Mouse (Mus musculus) heart, adult 8-10 months (tissue): ENCODE results near the gene Defa21. TPM values are rescaled to one million over a fixed set of nuclear protein-coding genes. Genes with fewer than 3 reads are reported as not detected.
"Not testable (repeated sequence)": the region's sequence is repeated elsewhere in the genome, so short reads cannot be mapped to it uniquely, and the experiment has no call there.

Experiments used
- DNase-seq: peaks from one replicate; pipeline ENCODE4 v3.0.0; 2022; ENCODE audit warnings: low spot score
- total RNA-seq, 4 experiments: library from RNA; stranded (reverse); gene quantifications; 2 replicates each; pipeline ENCODE4 v1.2.4; 2022

Gene Defa21
- not detected for total RNA-seq

DNA sequence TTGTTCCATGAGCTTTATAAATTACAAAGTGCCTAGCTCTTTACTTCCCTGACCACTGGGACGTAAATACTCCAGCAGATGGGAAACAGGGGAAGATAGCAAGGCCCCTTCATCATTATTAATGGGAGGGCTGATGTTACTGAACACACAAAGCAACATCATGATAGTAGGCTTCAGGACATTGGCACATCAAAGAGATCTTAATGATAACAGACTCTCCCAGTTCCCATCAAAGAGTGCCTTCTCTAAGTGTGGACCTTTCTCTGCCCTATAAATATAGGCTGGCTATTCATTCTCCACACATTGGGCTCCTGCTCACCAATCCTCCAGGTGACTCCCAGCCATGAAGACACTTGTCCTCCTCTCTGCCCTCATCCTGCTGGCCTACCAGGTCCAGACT, at the start of gene Defa21:
TSS of gene Defa21 (plus strand) at position 301 of the 400 bp plus-strand sequence.
- not testable (repeated sequence) for DNase-seq

DNA sequence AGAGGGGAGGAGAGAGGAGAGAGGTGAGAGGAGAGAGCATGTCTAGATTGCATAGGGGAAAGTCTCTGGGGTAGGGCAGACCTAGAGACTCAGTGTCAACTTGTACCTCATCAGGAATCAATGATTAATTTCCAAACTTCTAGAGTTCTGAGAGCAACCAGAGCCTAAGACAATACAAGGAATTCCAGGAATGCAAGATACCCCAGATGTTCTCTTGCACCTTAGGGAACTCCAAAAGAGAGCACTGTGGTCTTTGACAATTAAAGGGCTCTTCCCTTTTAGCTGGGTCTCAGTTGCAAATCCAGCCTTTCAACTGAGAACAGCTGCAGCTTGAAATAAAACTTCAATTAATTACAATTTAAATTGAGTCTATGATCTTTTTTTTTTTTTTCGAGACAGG, 45.5 kb upstream of the Defa21 start:
- DNase-seq, result no peak

DNA sequence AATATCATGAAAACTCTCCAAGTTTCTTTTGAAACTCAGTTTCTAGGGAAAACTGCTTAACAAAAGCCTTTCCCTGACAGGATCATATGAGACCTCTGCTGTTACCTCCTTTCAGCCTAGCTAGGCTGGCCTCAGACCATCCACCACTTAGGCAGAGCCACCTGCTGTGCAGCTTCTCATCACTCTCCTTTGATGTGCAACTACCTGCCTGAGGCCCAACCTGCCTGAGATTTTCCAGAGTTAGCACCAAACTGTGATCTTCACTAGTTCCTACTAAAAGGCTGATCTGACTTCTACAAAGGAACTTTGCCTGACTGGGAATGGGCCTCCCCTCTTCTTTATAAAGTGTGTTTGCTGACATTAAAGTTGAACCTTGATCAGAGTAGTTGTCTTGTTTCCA, 31.3 kb upstream of the Defa21 start:
- DNase-seq, result not testable (repeated sequence)

DNA sequence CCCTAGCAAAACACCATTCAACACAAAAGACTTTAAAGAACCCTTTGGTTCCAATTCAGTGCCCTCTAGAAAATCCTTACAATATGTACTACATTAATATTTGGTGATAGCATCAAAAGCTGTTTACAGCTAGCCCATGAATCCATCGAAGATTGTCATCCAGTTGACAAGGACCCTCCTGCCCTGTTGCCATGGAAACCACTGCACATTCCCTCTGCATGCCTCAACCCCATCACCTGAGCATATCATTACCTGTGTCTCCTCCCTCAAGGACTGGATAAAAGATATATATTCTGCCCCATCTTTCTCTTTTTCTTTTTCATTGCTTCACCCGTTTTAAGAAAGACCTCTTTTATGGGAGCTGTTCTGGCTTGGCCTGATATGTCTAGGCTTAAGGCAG, 28.6 kb upstream of the Defa21 start:
- no peak for DNase-seq

DNA sequence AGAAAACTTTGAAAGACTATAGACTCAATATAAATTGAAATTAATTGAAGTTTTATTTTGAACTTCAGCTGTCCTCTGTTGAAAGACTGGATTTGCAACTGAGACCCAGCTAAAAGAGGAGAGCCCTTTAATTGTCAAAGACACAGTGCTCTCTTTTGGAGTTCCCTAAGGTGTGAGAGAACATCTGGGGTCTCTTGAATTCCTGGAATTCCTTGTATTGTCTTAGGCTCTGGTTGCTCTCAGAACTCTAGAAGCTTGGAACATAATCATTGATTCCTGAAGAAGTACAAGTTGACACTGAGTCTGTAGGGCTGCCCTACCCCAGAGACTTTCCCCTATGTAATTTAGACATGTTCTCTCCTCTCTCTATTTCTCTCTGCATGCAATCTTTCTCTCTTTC, 28.1 kb upstream of the Defa21 start:
- DNase-seq, result no peak

DNA sequence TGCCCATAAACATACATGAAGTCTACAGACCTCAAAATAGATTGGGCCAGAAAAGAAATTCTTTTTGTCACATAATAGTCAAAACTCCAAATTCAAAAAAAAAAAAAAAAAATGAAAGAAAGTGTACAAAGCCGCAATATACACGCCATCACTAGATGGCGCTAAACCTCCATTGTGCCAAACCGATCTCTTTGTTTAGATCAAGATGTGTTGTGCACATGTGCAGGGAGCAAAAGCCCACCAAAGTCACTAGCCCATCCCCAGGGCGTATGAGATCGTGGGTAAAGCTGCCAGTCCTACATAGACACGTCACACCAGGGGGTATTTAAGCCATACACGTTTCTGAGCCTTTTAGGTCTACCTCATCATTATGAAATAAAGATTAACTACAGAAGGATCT, 24.2 kb upstream of the Defa21 start:
- DNase-seq, result no peak

DNA sequence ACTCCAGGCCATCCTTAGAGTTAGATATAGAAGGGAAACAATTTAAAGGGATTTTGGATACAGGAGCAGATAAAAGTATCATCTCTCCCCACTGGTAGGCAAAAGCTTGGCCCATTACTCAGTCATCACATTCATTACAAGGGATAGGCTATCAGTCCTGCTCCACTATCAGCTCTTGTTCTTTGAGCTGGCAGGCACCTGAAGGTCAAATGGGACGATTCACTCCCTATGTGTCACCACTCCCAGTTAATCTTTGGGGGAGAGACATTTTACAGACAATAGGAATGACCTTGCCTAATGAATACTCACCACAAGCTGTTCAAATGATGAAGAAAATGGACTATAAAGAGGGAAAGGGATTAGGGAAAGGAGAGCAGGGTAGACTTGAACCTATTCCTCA, 18.5 kb upstream of the Defa21 start:
- no peak for DNase-seq

DNA sequence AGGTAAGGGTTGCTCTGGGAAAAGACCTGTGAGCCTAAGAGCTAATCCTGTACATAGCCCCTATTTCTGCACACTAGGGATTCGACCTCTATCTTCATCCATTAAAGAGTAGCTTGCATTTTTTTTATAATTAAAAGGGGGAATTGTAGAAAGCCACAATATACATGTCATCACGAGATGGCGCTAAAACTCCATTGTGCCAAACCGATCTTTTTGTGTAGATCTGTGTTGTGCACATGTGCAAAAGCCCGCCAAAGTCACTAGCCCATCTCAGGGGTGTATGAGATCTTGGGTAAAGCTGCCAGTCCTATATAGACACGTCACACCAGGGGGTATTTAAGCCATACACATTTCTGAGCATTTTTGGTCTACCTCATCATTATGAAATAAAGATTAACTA, 16.8 kb upstream of the Defa21 start:
- not testable (repeated sequence) for DNase-seq

DNA sequence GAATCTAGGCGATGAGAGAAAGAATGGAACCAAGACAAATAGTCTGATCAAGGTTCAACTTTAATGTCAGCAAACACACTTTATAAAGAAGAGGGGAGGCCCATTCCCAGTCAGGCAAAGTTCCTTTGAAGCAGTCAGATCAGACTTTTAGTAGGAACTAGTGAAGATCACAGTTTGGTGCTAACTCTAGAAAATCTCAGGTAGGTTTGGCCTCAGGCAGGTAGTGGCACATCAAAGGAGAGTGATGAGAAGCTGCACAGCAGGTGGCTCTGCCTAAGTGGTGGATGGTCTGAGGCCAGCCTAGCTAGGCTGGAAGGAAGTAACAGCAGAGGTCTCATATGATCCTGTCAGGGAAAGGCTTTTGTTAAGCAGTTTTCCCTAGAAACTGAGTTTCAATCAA, 14.8 kb upstream of the Defa21 start:
- DNase-seq, result not testable (repeated sequence)

DNA sequence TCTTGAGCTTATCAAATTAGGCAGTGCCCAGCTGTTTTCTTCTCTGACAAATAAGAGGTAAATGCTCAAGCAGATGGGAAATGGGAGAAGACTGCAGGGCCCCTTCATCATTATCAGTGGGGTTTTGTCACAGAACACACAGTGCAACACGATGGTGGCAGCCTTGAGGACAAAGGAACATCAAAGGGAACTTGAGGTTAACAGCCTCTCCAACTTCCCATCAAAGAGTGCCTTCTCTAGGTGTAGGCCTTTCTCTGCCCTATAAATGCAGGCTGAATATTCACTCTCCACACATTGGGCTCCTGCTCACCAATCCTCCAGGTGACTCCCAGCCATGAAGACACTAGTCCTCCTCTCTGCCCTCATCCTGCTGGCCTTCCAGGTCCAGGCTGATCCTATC, 29.4 kb downstream of the Defa21 start, which contains the start of gene Defa23:
TSS of gene Defa23 (plus strand) at position 301 of the 400 bp plus-strand sequence.
- not testable (repeated sequence) for DNase-seq

DNA sequence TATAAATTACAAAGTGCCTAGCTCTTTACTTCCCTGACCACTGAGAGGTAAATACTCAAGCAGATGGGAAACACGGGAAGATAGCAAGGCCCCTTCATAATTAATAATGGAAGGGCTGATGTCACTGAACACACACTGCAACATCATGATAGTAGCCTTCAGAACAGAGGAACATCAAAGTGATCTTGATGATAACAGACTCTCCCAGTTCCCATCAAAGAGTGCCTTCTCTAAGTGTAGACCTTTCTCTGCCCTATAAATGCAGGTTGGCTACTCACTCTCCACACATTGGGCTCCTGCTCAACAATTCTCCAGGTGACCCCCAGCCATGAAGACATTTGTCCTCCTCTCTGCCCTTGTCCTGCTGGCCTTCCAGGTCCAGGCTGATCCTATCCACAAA, 39.4 kb downstream of the Defa21 start, which contains the start of gene Defa35:
TSS of gene Defa35 (plus strand) at position 301 of the 400 bp plus-strand sequence.
- not testable (repeated sequence) for DNase-seq

Other genes with a start within 250 kb of the Defa21 start
- gene Defb33, start 132.9 kb upstream of the Defa21 start, total RNA-seq, result not detected
- not detected for gene Gm15056, start 122.9 kb upstream of the Defa21 start, total RNA-seq
- not detected for gene Gm6040, start 103.5 kb upstream of the Defa21 start, total RNA-seq
- gene AY761185, start 80.8 kb upstream of the Defa21 start, total RNA-seq, result not detected
- gene Defa23, start 29.5 kb downstream of the Defa21 start, total RNA-seq, result not detected
- gene Defa35, start 39.5 kb downstream of the Defa21 start, total RNA-seq, result not detected
- not detected for gene Defa25, start 58.9 kb downstream of the Defa21 start, total RNA-seq
- not detected for gene Gm14851, start 70.5 kb downstream of the Defa21 start, total RNA-seq
- not detected for gene Defa30, start 109.1 kb downstream of the Defa21 start, total RNA-seq
- gene Defa22, start 136.7 kb downstream of the Defa21 start, total RNA-seq, result not detected
- gene Defa31, start 166.1 kb downstream of the Defa21 start, total RNA-seq, result not detected
- not detected for gene Gm15293, start 176.0 kb downstream of the Defa21 start, total RNA-seq
- gene Gm15292, start 224.2 kb downstream of the Defa21 start, total RNA-seq, result not detected